Mouse (Mus musculus) left cerebral cortex, adult 2 months (tissue): ENCODE measurements around the gene Bckdk. TPM values are rescaled to one million over a fixed set of nuclear protein-coding genes. Genes with fewer than 3 reads are reported as not detected.
A peak's percentile ranks its signal among the peaks of the same experiment; 100 is the strongest.

Source experiments
- DNase-seq, 2 experiments: peaks; one replicate each; pipeline ENCODE4 v3.0.0; 2021 to 2022; ENCODE audit warnings: low spot score in 2 of 2, mixed read lengths in 1 of 2; ENCODE audit errors: extremely low spot score in 1 of 2
- H3K27ac ChIP-seq: fragments of 200-600 bp; 2 replicates; pipeline ENCODE4 v1.8.1; 2022
- H3K4me3 ChIP-seq: fragments of 200-600 bp; 2 replicates; pipeline ENCODE4 v1.8.1; 2022
- CTCF ChIP-seq: fragments of 200-600 bp; IDR thresholded peaks from 2 replicates; pipeline ENCODE4 v1.8.1; 2022; ENCODE audit warnings: antibody characterized with exemption, mild to moderate bottlenecking, moderate library complexity
- intact Hi-C: fragments of 180-260 bp; cut with DNase I; formaldehyde crosslinking; loops from one replicate; pipeline ENCODE4 v1.15.1; 2025
- long read RNA-seq, 2 experiments: library from polyadenylated mRNA; stranded (forward); transcript quantifications; one replicate each; pipeline ENCODE4 v2.0.0; 2021; ENCODE audit warnings: borderline mapping rate in 2 of 2
- total RNA-seq, 2 experiments: library from RNA; stranded (reverse); gene quantifications; 2 replicates each; pipeline ENCODE4 v1.2.3; 2021

The Bckdk gene
- total RNA-seq: 10 to 100 TPM; 38.5 to 39.9 TPM
- long read RNA-seq, experiment 1, transcript Bckdk-201 (12 exons, 3,405 nt): major isoform, 38 of 52 reads
- long read RNA-seq, experiment 1, partial matches to known transcripts: 4 of 52 reads
- long read RNA-seq, experiment 1, other reads (novel, unspliced or antisense): 10 of 52 reads
- long read RNA-seq, experiment 2, transcript Bckdk-201 (12 exons, 3,405 nt): major isoform, 33 of 51 reads
- long read RNA-seq, experiment 2, partial matches to known transcripts: 7 of 51 reads
- long read RNA-seq, experiment 2, other reads (novel, unspliced or antisense): 11 of 51 reads

DNA sequence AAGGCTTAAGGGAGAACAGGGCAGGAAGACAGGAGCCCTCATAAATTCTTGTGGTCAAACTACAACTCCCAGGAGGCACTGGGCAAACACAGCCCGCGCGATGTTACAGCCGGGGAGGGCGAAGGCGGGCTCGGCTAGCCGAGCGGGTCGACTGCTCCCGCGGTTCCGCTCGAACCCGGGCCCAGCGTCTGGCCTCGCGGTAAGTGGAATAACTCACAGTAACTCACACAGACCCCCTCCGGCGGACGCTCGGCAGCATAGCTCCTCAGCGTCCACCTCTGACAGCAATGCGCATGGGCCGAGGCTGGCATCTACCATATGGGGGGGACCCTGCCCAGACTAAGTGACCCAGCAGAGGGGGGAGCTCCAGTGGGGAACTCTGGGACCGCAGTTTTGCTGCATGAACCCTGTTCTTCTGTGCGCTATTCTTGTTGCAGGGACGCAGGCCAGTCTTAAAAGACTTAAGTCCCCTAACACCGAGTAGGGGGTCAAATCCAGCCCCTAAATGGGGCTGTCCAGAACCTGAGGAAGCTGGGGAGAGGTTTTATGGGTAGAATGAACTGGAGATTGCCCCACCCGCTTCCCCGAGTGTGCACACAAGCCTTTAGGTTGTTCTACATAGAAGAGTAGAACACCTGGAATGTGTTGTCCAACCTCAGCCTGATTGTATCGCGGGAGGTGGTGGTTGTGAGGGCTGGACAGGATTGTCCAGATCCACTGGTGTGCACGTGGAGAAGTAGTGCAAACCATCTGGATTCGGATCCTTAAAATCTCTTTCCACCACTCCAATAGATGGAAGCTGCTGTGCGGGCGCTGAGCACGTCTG, at the start of gene Bckdk:
Bckdk (plus strand) TSS at position 112 of the 826 bp plus-strand sequence.
- H3K4me3 ChIP-seq: peak within 1 kb of the TSS; percentile 95
- H3K27ac ChIP-seq: peak within 1 kb of the TSS; percentile 96
- peak; percentile 70 to 78 for DNase-seq
- intact Hi-C loops: no loop called here
- peak; percentile 8; the same call in 1 of the 2 replicates for TF ChIP-seq CTCF

DNA sequence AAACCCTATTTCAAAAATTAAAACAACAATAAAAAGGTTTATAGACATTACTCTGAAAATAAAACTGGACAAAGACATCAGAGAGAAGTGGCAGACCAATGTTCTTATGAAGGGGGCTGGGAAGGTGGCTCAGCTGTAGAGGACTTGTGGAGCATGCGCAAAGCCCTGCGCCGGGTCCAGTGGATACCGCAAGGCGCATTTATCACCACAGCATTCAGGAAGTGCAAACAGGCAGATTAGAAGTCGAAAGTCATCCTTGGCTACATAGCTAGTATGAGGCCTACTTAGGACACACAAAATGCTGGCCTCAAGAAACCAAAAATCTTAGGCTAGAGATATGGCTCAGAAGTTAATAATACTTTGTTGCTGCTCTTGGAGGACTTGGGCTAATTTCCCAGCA, 45.6 kb upstream of the Bckdk start:
- H3K27ac ChIP-seq: no peak overlapping the region
- no peak for TF ChIP-seq CTCF
- DNase-seq: no peak
- no peak overlapping the region for H3K4me3 ChIP-seq
- intact Hi-C loops: no loop called here

GRCm38 (mm10) chr7:127866434-127866833, 37.4 kb upstream of the Bckdk start:
- Histone ChIP-seq H3K27ac (no peak overlapping the region), H3K4me3 (no peak overlapping the region)
- DNase-seq: no peak
- no peak for TF ChIP-seq CTCF
- intact Hi-C loops: no loop called here

GRCm38 (mm10) chr7:127867641-127868040, 36.2 kb upstream of the Bckdk start:
- no peak overlapping the region for H3K4me3 ChIP-seq
- peak overlapping the region; percentile 47 for H3K27ac ChIP-seq
- no peak for TF ChIP-seq CTCF
- no peak for DNase-seq
- intact Hi-C loops: loop anchor here (2.0 kb wide), 1 partner anchor 15 kb away; no protein-coding TSS in a partner anchor

GRCm38 (mm10) chr7:127869149-127869810, 34.6 kb upstream of the Bckdk start:
- Histone ChIP-seq H3K4me3 (no peak overlapping the region), H3K27ac (peak overlapping the region; percentile 58)
- intact Hi-C loops: loop anchor here (2.0 kb wide), 1 partner anchor 16 kb away; no protein-coding TSS in a partner anchor
- DNase-seq: no peak
- no peak for TF ChIP-seq CTCF

DNA sequence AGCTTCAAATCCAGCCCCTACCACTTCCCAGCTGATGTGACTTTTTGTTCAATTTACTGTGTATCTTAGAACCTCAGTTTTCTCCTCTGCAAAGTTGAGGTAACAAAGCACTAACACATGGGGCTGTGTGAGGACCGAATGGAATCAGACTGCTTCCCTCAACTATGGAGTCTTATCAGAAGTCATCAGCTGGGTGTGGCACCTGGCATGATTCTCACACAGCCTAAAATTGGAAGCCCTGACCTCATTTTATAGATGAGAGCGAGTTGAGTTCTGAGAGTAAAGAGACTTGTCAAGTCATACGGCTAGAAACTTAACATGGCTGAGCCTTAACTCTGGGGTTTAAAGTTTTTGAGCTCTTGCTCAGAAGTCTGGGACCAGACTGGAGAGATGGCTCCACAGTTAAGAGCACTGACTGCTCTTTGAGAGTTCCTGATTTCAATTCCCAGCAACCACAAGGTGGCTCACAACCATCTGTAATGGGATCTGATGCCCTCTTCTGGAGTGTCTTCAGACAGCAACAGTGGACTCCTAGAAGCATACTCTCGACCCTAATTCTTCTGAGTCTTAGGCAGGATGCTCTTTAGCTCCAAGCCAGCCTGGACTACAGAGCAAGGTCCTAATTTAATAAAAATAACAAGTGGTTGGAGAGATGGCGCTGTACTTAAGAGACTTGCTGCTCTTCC, 33.6 kb upstream of the Bckdk start:
- DNase-seq: no peak
- Histone ChIP-seq H3K4me3 (no peak overlapping the region), H3K27ac (no peak overlapping the region)
- intact Hi-C loops: no loop called here
- TF ChIP-seq CTCF: peak; percentile 6

- Histone ChIP-seq H3K4me3 (peak overlapping the region; percentile 68), H3K27ac (peak overlapping the region; percentile 99)
- DNase-seq: no peak
- intact Hi-C loops: loop anchor here (1.0 to 5.0 kb wide), 3 partner anchors 34 to 75 kb away; partner anchors contain the start of genes Hsd3b7, Stx1b and Stx4a
- no peak for TF ChIP-seq CTCF
Observed at GRCm38 (mm10) chr7:127874812-127875626, 28.9 kb upstream of the Bckdk start.

DNA sequence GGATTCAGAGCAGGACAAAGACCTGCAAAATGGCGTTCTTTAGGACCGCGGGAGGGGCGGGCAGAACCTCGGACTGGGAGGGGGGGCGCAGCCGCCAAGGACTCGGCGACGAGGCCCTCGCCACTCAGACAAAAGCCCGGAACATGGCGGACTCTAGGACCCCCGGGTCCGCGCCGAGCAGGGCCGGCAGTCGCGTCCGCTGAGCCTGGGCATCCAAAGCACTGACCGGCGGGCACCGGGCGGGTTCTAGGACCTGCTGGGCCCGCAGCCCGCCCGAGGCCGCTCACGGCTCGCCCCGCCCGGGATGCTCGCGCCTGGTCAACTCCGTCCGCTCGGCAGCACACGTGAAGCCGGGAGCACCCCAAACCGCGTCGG, 28.3 kb upstream of the Bckdk start:
- Histone ChIP-seq H3K4me3 (peak overlapping the region; percentile 68), H3K27ac (peak overlapping the region; percentile 99)
- intact Hi-C loops: loop anchor here (1.0 to 5.0 kb wide), 4 partner anchors 34 to 75 kb away; partner anchors contain the start of genes Hsd3b7, Kat8, Stx1b and Stx4a
- peak; percentile 93 to 94 for DNase-seq
- no peak for TF ChIP-seq CTCF

DNA sequence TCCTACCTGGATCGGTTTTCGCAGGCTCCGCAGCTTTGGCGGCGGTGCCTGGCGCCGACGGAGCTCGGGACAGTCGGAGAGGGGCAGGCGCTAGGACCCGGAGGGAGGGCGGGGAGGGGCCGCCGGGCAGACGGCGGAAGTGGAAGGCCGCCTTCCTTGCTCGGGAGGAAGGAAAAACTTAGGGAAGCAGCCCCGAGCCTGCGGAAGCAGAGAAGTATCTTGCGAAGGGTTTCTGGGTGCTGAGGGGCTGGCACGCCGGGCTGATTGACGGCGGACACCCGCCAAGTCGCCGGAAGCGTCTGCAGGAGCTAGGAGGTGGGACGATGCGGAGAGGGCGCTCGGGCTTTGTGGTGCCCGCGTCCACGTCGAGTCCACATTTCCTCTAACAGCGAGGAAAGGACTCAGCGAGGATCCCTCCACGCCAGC, 27.8 kb upstream of the Bckdk start, which contains the start of gene Zfp646:
Zfp646 (plus strand) TSS at position 181 of the 426 bp plus-strand sequence.
- DNase-seq: peak; percentile 71 to 74
- intact Hi-C loops: loop anchor here (2.0 to 5.0 kb wide), 2 partner anchors 37 to 54 kb away; partner anchors contain the start of genes Kat8, Stx1b and Stx4a
- no peak for TF ChIP-seq CTCF
- Histone ChIP-seq H3K27ac (peak within 1 kb of the TSS; percentile 99), H3K4me3 (peak within 1 kb of the TSS; percentile 68)
